Mouse (Mus musculus): ENCODE data around the gene Edem3.

DNA sequence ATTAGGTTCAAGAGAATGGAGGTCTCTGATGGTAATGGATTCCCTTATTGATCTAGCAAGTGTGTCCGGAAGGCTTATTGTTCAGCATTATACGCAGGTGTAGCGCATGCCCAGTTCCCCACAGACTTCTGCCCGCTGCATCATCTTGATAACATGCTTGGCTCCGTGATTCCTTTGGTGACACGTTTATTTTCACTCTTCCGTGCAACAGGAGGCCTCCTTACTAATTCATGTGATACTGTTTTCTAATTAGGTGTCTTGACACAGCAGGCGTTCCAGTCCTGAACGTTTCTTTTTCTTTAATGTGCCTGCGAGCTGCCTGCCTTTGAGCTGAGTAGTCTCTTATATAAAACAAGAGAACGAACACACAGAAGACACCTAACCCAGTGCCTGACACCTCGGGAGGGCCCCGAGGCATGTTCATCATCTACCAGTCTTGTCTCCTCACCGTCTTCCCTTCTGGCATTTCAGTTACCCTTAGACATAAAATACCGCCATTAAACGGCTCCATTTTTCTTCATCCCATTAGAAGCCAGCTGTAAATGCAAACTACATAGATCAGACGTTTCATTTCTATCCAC, 90.2 kb downstream of the Edem3 start:
- TF ChIP-seq CTCF (IDR thresholded peaks at IDR 0.05; ENCODE audit: low read depth, low read length) (no peak), POLR2A (IDR thresholded peaks at IDR 0.05; ENCODE audit: insufficient read depth, low read length) (no peak), EP300 (IDR thresholded peaks at IDR 0.05; ENCODE audit: insufficient read depth, low read depth, low read length) (no peak)
